Mouse (Mus musculus) MEL (cell line): ENCODE results near the gene Gfi1. TPM values are rescaled to one million over a fixed set of nuclear protein-coding genes. Genes with fewer than 3 reads are reported as not detected.

Source experiments
- DNase-seq: peaks from one replicate; pipeline ENCODE4 v3.0.0; 2011; ENCODE audit warnings: low read depth, low spot score
- H3K27ac ChIP-seq: 2 replicates; pipeline ENCODE4 v1.5.1; 2012; ENCODE audit warnings: low read depth, mild to moderate bottlenecking, control low read depth, low read length, moderate library complexity; ENCODE audit not compliant: control insufficient read depth
- H3K27me3 ChIP-seq, 2 experiments: fragments of 150-350 bp in 1 of 2; sonication (generic) in 1 of 2; 2 replicates each; pipeline ENCODE4 v1.6.1; 2012; ENCODE audit warnings: low read length in 2 of 2, mild to moderate bottlenecking in 2 of 2, improper control_type of control experiment in 1 of 2, moderate library complexity in 1 of 2; ENCODE audit not compliant: insufficient read depth in 2 of 2, control insufficient read depth in 1 of 2
- H3K36me3 ChIP-seq, 2 experiments: 2 replicates each; pipeline ENCODE4 v1.6.1; 2012 to 2014; ENCODE audit warnings: low read length in 2 of 2, improper control_type of control experiment in 1 of 2, inconsistent platforms in 1 of 2, mild to moderate bottlenecking in 1 of 2; ENCODE audit not compliant: insufficient read depth in 2 of 2, control insufficient read depth in 1 of 2
- H3K4me1 ChIP-seq, 2 experiments: fragments of 150-350 bp in 1 of 2; sonication (generic) in 1 of 2; 2 replicates each; pipeline ENCODE4 v1.6.1; 2012; ENCODE audit warnings: low read length in 2 of 2, improper control_type of control experiment in 1 of 2, mild to moderate bottlenecking in 1 of 2; ENCODE audit not compliant: insufficient read depth in 2 of 2, control insufficient read depth in 1 of 2
- H3K4me3 ChIP-seq, 2 experiments: fragments of 150-350 bp in 1 of 2; sonication (generic) in 1 of 2; 2 replicates each; pipeline ENCODE4 v1.5.1; 2012; ENCODE audit warnings: low read depth in 2 of 2, low read length in 2 of 2, mild to moderate bottlenecking in 2 of 2, moderate library complexity in 2 of 2, control low read depth in 1 of 2, improper control_type of control experiment in 1 of 2; ENCODE audit not compliant: control insufficient read depth in 1 of 2, insufficient read depth in 1 of 2
- H3K79me2 ChIP-seq: 2 replicates; pipeline ENCODE4 v1.6.1; 2012; ENCODE audit warnings: mild to moderate bottlenecking, low read length, moderate library complexity; ENCODE audit not compliant: control insufficient read depth, poor library complexity, insufficient read depth
- H3K9ac ChIP-seq: 2 replicates; pipeline ENCODE4 v1.6.1; 2012; ENCODE audit warnings: low read depth, mild to moderate bottlenecking, control low read depth, low read length, moderate library complexity; ENCODE audit not compliant: control insufficient read depth, poor library complexity, severe bottlenecking
- H3K9me3 ChIP-seq: fragments of 150-350 bp; sonication (generic); replicated peaks from 2 replicates; pipeline ENCODE4 v1.6.1; 2012; ENCODE audit warnings: mild to moderate bottlenecking, low read length, improper control_type of control experiment, moderate library complexity; ENCODE audit not compliant: insufficient read depth
- BHLHE40 ChIP-seq: IDR thresholded peaks from 2 replicates; pipeline ENCODE4 v1.6.1; 2012; ENCODE audit warnings: low read depth, mild to moderate bottlenecking, inconsistent platforms, low read length, improper control_type of control experiment, borderline replicate concordance
- CHD2 ChIP-seq: IDR thresholded peaks from 2 replicates; pipeline ENCODE4 v1.6.1; 2011; ENCODE audit warnings: low read length, improper control_type of control experiment
- CTCF ChIP-seq, 3 experiments: IDR thresholded peaks in 2 of 3; conservative IDR thresholded peaks in 1 of 3; 2 replicates each; pipeline ENCODE4 v1.5.1; 2011 to 2012; ENCODE audit warnings: low read length in 3 of 3, low read depth in 2 of 3, mild to moderate bottlenecking in 2 of 3, improper control_type of control experiment in 1 of 3, inconsistent platforms in 1 of 3, mixed read lengths in 1 of 3, moderate library complexity in 1 of 3; ENCODE audit not compliant: control insufficient read depth in 1 of 3, insufficient read depth in 1 of 3, poor library complexity in 1 of 3, severe bottlenecking in 1 of 3
- E2F4 ChIP-seq: IDR thresholded peaks from 2 replicates; pipeline ENCODE4 v1.6.1; 2011; ENCODE audit warnings: low read depth, low read length, improper control_type of control experiment, borderline replicate concordance
- ETS1 ChIP-seq: IDR thresholded peaks from 2 replicates; pipeline ENCODE4 v1.6.1; 2012; ENCODE audit warnings: low read depth, mild to moderate bottlenecking, inconsistent platforms, low read length, improper control_type of control experiment, moderate library complexity
- MAFK ChIP-seq: IDR thresholded peaks from 2 replicates; pipeline ENCODE4 v1.6.1; 2011; ENCODE audit warnings: low read depth, mild to moderate bottlenecking, low read length, improper control_type of control experiment, borderline replicate concordance
- MAX ChIP-seq: IDR thresholded peaks from 2 replicates; pipeline ENCODE4 v1.6.1; 2011; ENCODE audit warnings: low read length, improper control_type of control experiment
- MAZ ChIP-seq: IDR thresholded peaks from 2 replicates; pipeline ENCODE4 v1.6.1; 2012; ENCODE audit warnings: low read depth, mild to moderate bottlenecking, inconsistent platforms, low read length, improper control_type of control experiment
- MYB ChIP-seq: IDR thresholded peaks from 2 replicates; pipeline ENCODE4 v1.6.1; 2011; ENCODE audit warnings: mild to moderate bottlenecking, low read depth, low read length, improper control_type of control experiment
- MYC ChIP-seq: IDR thresholded peaks from 2 replicates; pipeline ENCODE4 v1.6.1; 2011; ENCODE audit warnings: low read depth, mild to moderate bottlenecking, low read length, improper control_type of control experiment, moderate library complexity
- NELFE ChIP-seq: IDR thresholded peaks from 2 replicates; pipeline ENCODE4 v1.6.1; 2011; ENCODE audit warnings: low read depth, low read length, improper control_type of control experiment
- NRF1 ChIP-seq: IDR thresholded peaks from 2 replicates; pipeline ENCODE4 v1.6.1; 2014; ENCODE audit warnings: low read depth, mild to moderate bottlenecking, inconsistent platforms, low read length, improper control_type of control experiment, moderate library complexity; ENCODE audit not compliant: poor library complexity, insufficient read depth, severe bottlenecking
- POLR2AphosphoS2 ChIP-seq: IDR thresholded peaks from 2 replicates; pipeline ENCODE4 v1.6.1; 2011; ENCODE audit warnings: low read length, improper control_type of control experiment
- RCOR1 ChIP-seq: IDR thresholded peaks from 2 replicates; pipeline ENCODE4 v1.6.1; 2012; ENCODE audit warnings: low read depth, mild to moderate bottlenecking, inconsistent platforms, low read length, improper control_type of control experiment
- SMC3 ChIP-seq: IDR thresholded peaks from 2 replicates; pipeline ENCODE4 v1.6.1; 2011; ENCODE audit warnings: low read depth, low read length, improper control_type of control experiment
- TAL1 ChIP-seq: IDR thresholded peaks from 2 replicates; pipeline ENCODE4 v1.6.1; 2012; ENCODE audit warnings: mild to moderate bottlenecking, inconsistent platforms, low read length, moderate library complexity, mixed read lengths
- USF1 ChIP-seq: IDR thresholded peaks from 2 replicates; pipeline ENCODE4 v1.6.1; 2014; ENCODE audit warnings: low read depth, mild to moderate bottlenecking, inconsistent platforms, low read length, improper control_type of control experiment, moderate library complexity
- ZC3H11A ChIP-seq: IDR thresholded peaks from 2 replicates; pipeline ENCODE4 v1.6.1; 2012; ENCODE audit warnings: low read depth, mild to moderate bottlenecking, inconsistent platforms, low read length, improper control_type of control experiment
- polyA plus RNA-seq, 2 experiments: library from polyadenylated mRNA; stranded (reverse) in 1 of 2; unstranded in 1 of 2; fragments of >175 nt in 1 of 2; fragments of >200 nt in 1 of 2; gene quantifications; 2 replicates each; pipeline versions ENCODE4 v1.2.1 to v1.2.4; 2012; ENCODE audit warnings: low replicate concordance in 2 of 2, low read depth in 1 of 2; ENCODE audit not compliant: insufficient read length in 2 of 2, insufficient read depth in 1 of 2, missing spikeins in 1 of 2
- total RNA-seq: library from RNA; depleted of rRNA; stranded (reverse); fragments of 300-350 nt; gene quantifications from 2 replicates; pipeline ENCODE4 v1.2.3, GENCODE M21; 2012

The Gfi1 gene
- total and polyA plus RNA-seq, 3 experiments, result 0.04 TPM; not detected in 2

GRCm38 (mm10) chr5:107706262-107706661, 19.6 kb downstream of the Gfi1 start:
- H3K9ac ChIP-seq, result no peak overlapping the region
- DNase-seq, result no peak
- H3K27ac ChIP-seq, result no peak overlapping the region
- H3K36me3 ChIP-seq, result peaks cover 0 to 6% of the 10 kb centered on the region in 2 experiments; a peak in 2 of 4 replicates
- TF ChIP-seq ETS1, result no peak
- no peak for TF ChIP-seq MAFK
- no peak for TF ChIP-seq MAZ
- no peaks in the 10 kb centered on the region for H3K9me3 ChIP-seq
- H3K4me1 ChIP-seq, result no peaks in the 10 kb centered on the region; a peak in 2 of 4 replicates
- no peak overlapping the region for H3K4me3 ChIP-seq
- H3K79me2 ChIP-seq, result no peaks in the 10 kb centered on the region
- H3K27me3 ChIP-seq, result peaks cover 0 to 4% of the 10 kb centered on the region in 2 experiments; a peak in 3 of 4 replicates

DNA sequence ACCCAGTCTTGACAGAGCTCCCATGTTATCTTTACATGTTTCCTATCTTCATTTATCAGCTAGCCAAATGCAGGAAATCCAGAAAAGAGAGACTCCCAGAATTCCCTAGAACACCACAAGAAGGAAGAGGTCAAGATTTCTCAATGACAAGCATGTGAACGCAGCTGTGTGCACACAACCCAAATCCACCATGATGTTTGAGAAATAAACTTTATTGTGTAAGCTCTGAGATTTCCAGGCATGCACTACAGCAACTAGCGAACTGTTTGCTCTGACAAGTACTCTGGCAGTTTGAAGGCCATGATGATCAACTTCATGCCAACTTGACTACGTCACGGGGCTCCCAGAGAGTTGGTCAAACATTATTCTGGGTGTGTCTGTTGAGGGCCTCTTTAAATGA, 20.1 kb downstream of the Gfi1 start:
- Histone ChIP-seq H3K27ac (no peak overlapping the region), H3K9me3 (no peaks in the 10 kb centered on the region), H3K79me2 (no peaks in the 10 kb centered on the region), H3K36me3 (peaks cover 0 to 6% of the 10 kb centered on the region in 2 experiments; a peak in 2 of 4 replicates)
- TF ChIP-seq BHLHE40 (no peak), SMC3 (no peak), CTCF (IDR thresholded peaks at IDR 0.05 in 2 of 3, conservative IDR thresholded peaks at IDR 0.05 in 1 of 3; ENCODE audit: control insufficient read depth in 1 of 3, insufficient read depth in 1 of 3, low read depth in 2 of 3, low read length in 3 of 3, poor library complexity in 1 of 3, severe bottlenecking in 1 of 3) (no peak), USF1 (no peak), MYC (no peak), POLR2AphosphoS2 (no peak), MAZ (no peak), RCOR1 (no peak), NRF1 (no peak)
- TF ChIP-seq, all 39 proteins: peak for 0
- Histone ChIP-seq H3K9ac (no peak overlapping the region), H3K27me3 (peaks cover 0 to 4% of the 10 kb centered on the region in 2 experiments; a peak in 3 of 4 replicates), H3K4me1 (peaks cover 0 to 2% of the 10 kb centered on the region in 2 experiments; a peak in 3 of 4 replicates), H3K4me3 (no peak overlapping the region)
- DNase-seq, result no peak

- peaks cover 3 to 14% of the 10 kb centered on the region in 2 experiments for H3K4me1 ChIP-seq
- DNase-seq, result no peak
- no peaks in the 10 kb centered on the region for H3K9me3 ChIP-seq
- H3K27ac ChIP-seq, result no peak overlapping the region
- no peak for TF ChIP-seq ZC3H11A
- no peak for TF ChIP-seq MYB
- no peak for TF ChIP-seq NELFE
- TF ChIP-seq E2F4, result no peak
- no peak for TF ChIP-seq MAX
- TF ChIP-seq SMC3, result no peak
- no peak for TF ChIP-seq ETS1
- TF ChIP-seq CHD2, result no peak
- TF ChIP-seq TAL1, result no peak
- H3K79me2 ChIP-seq, result no peaks in the 10 kb centered on the region
- H3K4me3 ChIP-seq, result no peak overlapping the region
- peaks cover 0 to 4% of the 10 kb centered on the region in 2 experiments; a peak in 3 of 4 replicates for H3K27me3 ChIP-seq
- no peak overlapping the region for H3K9ac ChIP-seq
- H3K36me3 ChIP-seq, result peaks cover 0 to 6% of the 10 kb centered on the region in 2 experiments; a peak in 2 of 4 replicates
Measured at GRCm38 (mm10) chr5:107703207-107703763, 22.6 kb downstream of the Gfi1 start.
